Mouse (Mus musculus) cortical plate, adult 2 months (tissue): ENCODE measurements around the gene Slc27a1.

Source experiments
- CTCF ChIP-seq: fragments of 200-500 bp; IDR thresholded peaks from 2 replicates; pipeline ENCODE4 v1.5.1; 2011; ENCODE audit warnings: mild to moderate bottlenecking, control low read depth, low read length; ENCODE audit not compliant: insufficient read depth; ENCODE audit errors: extremely low read depth
- POLR2A ChIP-seq: fragments of 200-500 bp; IDR thresholded peaks from 2 replicates; pipeline ENCODE4 v1.6.1; 2011; ENCODE audit warnings: mild to moderate bottlenecking, low read length, control low read depth; ENCODE audit not compliant: insufficient read depth; ENCODE audit errors: extremely low read depth

DNA sequence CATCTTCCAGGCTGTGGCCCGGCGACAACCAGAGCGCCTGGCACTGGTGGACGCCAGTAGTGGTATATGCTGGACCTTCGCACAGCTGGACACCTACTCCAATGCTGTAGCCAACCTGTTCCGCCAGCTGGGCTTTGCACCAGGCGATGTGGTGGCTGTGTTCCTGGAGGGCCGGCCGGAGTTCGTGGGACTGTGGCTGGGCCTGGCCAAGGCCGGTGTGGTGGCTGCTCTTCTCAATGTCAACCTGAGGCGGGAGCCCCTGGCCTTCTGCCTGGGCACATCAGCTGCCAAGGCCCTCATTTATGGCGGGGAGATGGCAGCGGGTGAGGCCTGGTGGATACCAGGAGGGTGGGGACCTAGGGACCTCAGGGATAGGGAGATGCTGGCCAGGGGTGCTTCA lies 10.8 kb downstream of the Slc27a1 start:
- TF ChIP-seq CTCF (no peak), POLR2A (no peak)
